22 mouse cellular contexts compared by ENCODE assay signal in the genomic region with DNA sequence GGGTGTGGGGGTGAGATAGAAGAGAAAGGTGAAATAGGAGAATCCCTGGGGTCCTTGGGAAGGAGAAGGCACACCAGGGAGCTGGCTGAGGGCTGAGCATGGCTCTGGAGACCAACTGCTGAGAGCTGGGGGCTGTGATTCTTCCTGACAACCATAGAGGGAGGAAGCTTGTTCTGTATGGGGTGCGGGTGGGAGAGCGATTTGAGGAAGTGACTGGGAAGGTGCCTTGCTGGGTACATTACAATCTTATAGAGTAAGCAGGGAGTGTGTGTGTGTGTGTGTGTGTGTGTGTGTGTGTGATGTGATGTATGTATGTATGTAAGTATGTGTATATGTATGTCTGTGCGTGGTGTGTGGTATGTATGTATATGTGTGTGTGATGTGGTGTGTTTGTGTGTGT. TPM values are rescaled to one million over a fixed set of nuclear protein-coding genes. Genes with fewer than 3 reads are reported as not detected.
DNase-seq lines count a peak whose midpoint lies in the region; ATAC-seq and TF ChIP-seq lines count a peak whose summit lies in the region.
"Had no signal": no experiment of that assay in that cellular context is flagged by ENCODE, and none has a peak within 500 bp of the region (broad histone marks: within the 10 kb centered on the region; RNA-seq: fewer than 3 reads in every experiment).

No protein-coding gene starts in this region.

- TF ChIP-seq EP300 in CH12.LX (IDR thresholded peaks at IDR 0.05; ENCODE audit: low read length), result no peak

- H3K4me3 ChIP-seq in heart, embryonic 10.5 days, result no peak overlapping the region
- H3K4me3 ChIP-seq in lung, embryonic 14.5 days (ENCODE audit: low read depth, low read length), result no peak overlapping the region
- H3K4me3 ChIP-seq in CH12.LX (replicated peaks in 1 of 3; ENCODE audit: low read depth in 2 of 3, low read length in 2 of 3, poor library complexity in 1 of 3), result peak overlapping the region in 1 of 3 experiments; percentile 50
- H3K4me3 ChIP-seq in midbrain, embryonic 15.5 days, result no peak overlapping the region
- H3K4me3 ChIP-seq: kidney, embryonic 15.5 days; neural tube, embryonic 13.5 days; stomach, embryonic 15.5 days had no signal

- no peak overlapping the region for H3K4me2 ChIP-seq in lung, embryonic 14.5 days
- H3K4me2 ChIP-seq in CH12.LX (ENCODE audit: insufficient read depth, low read depth, poor library complexity, severe bottlenecking), result no peak overlapping the region
- H3K4me2 ChIP-seq in midbrain, embryonic 15.5 days, result no peak overlapping the region
- H3K4me2 ChIP-seq: kidney, embryonic 15.5 days; midbrain, embryonic 11.5 days; neural tube, embryonic 13.5 days; stomach, embryonic 15.5 days had no signal

- no peak for TF ChIP-seq POLR2A in CH12.LX (IDR thresholded peaks at IDR 0.05; ENCODE audit: low read depth, low read length)

- intact Hi-C loops in heart, postnatal 25 days (cut with DNase I), result no loop called here

- dilution Hi-C loops in CH12.LX (cut with MboI; ENCODE audit: extremely low pct_ligation_motif_present, extremely low pct_unique_long_range_greater_than_20kb, low sequenced_read_pairs), result no loop called here

- no peak for TF ChIP-seq CTCF in lung, embryonic 14.5 days (IDR thresholded peaks at IDR 0.05; ENCODE audit: low read depth)
- TF ChIP-seq CTCF in CH12.LX (conservative IDR thresholded peaks at IDR 0.05 in 1 of 2, IDR thresholded peaks at IDR 0.05 in 1 of 2; ENCODE audit: low read depth in 2 of 2, low read length in 2 of 2), result no peak

- H3K9ac ChIP-seq in lung, embryonic 14.5 days, result no peak overlapping the region
- H3K9ac ChIP-seq in CH12.LX (ENCODE audit: insufficient read depth, low read depth), result no peak overlapping the region
- H3K9ac ChIP-seq in midbrain, embryonic 15.5 days, result no peak overlapping the region
- H3K9ac ChIP-seq: kidney, embryonic 15.5 days; neural tube, embryonic 13.5 days; stomach, embryonic 15.5 days had no signal

- H3K4me1 ChIP-seq in heart, embryonic 10.5 days, result peaks cover 14% of the 10 kb centered on the region
- no peaks in the 10 kb centered on the region for H3K4me1 ChIP-seq in lung, embryonic 14.5 days (ENCODE audit: insufficient read depth)
- peaks cover 40 to 96% of the 10 kb centered on the region in 2 experiments for H3K4me1 ChIP-seq in CH12.LX (ENCODE audit: control insufficient read depth in 1 of 2, insufficient read depth in 2 of 2)
- H3K4me1 ChIP-seq in midbrain, embryonic 15.5 days, result peaks cover 12% of the 10 kb centered on the region
- H3K4me1 ChIP-seq: kidney, embryonic 15.5 days; stomach, embryonic 15.5 days had no signal

- H3K79me2 ChIP-seq in CH12.LX (replicated peaks; ENCODE audit: control insufficient read depth, extremely low read depth, insufficient read depth, poor library complexity, severe bottlenecking), result peaks cover 95% of the 10 kb centered on the region

- H3K9me3 ChIP-seq in heart, embryonic 10.5 days, result no peaks in the 10 kb centered on the region
- no peaks in the 10 kb centered on the region for H3K9me3 ChIP-seq in lung, embryonic 14.5 days (ENCODE audit: low read depth, low read length)
- H3K9me3 ChIP-seq in CH12.LX (replicated peaks; ENCODE audit: low read length), result no peaks in the 10 kb centered on the region
- no peaks in the 10 kb centered on the region for H3K9me3 ChIP-seq in midbrain, embryonic 15.5 days
- H3K9me3 ChIP-seq: kidney, embryonic 15.5 days; neural tube, embryonic 13.5 days; stomach, embryonic 15.5 days had no signal

- H3K27me3 ChIP-seq in heart, embryonic 10.5 days (ENCODE audit: insufficient read depth, poor library complexity, severe bottlenecking), result no peaks in the 10 kb centered on the region
- H3K27me3 ChIP-seq in lung, embryonic 14.5 days (ENCODE audit: insufficient read depth, low read length), result no peaks in the 10 kb centered on the region
- no peaks in the 10 kb centered on the region for H3K27me3 ChIP-seq in CH12.LX (replicated peaks)
- H3K27me3 ChIP-seq in midbrain, embryonic 15.5 days (replicated peaks), result no peaks in the 10 kb centered on the region
- H3K27me3 ChIP-seq: kidney, embryonic 15.5 days; neural tube, embryonic 13.5 days; stomach, embryonic 15.5 days had no signal

- no peak for DNase-seq in heart, embryonic 10.5 days (ENCODE audit: low spot score)
- DNase-seq in heart, postnatal 25 days (ENCODE audit: low spot score), result no peak
- DNase-seq in lung, embryonic 14.5 days, result no peak
- no peak for DNase-seq in lung, postnatal 14 days
- no peak for DNase-seq in CH12.LX (ENCODE audit: extremely low read depth)
- no peak for DNase-seq in gastrocnemius, adult 18-20 months (ENCODE audit: low spot score)
- DNase-seq: adrenal gland, adult 2 months; cerebellum, adult 9-10 months; gastrocnemius, postnatal 25 days; heart, postnatal 36 days; kidney, postnatal 4 days; liver; lung, adult 18-20 months; lung, postnatal 4 days had no signal

- H3K27ac ChIP-seq in heart, embryonic 10.5 days, result 0 out of 2 replicates have a peak overlapping the region, but pooled peaks have one; percentile 29
- peak overlapping the region; percentile 30; the same call in 1 of the 2 replicates for H3K27ac ChIP-seq in lung, embryonic 14.5 days (ENCODE audit: low read depth)
- peak overlapping the region; percentile 54 for H3K27ac ChIP-seq in CH12.LX (ENCODE audit: insufficient read depth, low read depth)
- no peak overlapping the region for H3K27ac ChIP-seq in midbrain, embryonic 15.5 days
- H3K27ac ChIP-seq: hindbrain, postnatal 0 days; kidney, embryonic 15.5 days; stomach, embryonic 15.5 days had no signal

- TF ChIP-seq RAD21 in CH12.LX (IDR thresholded peaks at IDR 0.05; ENCODE audit: low read depth, low read length), result no peak

- no peak for ATAC-seq in lung, embryonic 14.5 days (ENCODE audit: insufficient read depth)
- ATAC-seq in monocyte, adult 5-6 weeks (replicated peaks; ENCODE audit: insufficient number of reproducible peaks, low FRiP score, low TSS enrichment, poor library complexity, severe bottlenecking), result 0 out of 2 replicates have a peak, but pooled peaks have one; percentile 15
- no peak for ATAC-seq in midbrain, embryonic 15.5 days (replicated peaks)
- ATAC-seq: hindbrain, postnatal 0 days; intestine, postnatal 0 days had no signal

- 77% methylated on average over 3 of the region's 3 CpGs for WGBS in heart, embryonic 10.5 days
- 78% methylated on average over 3 of the region's 3 CpGs for WGBS in lung, embryonic 14.5 days
- WGBS in midbrain, embryonic 15.5 days, result 90% methylated on average over 3 of the region's 3 CpGs

- in situ Hi-C loops in CH12.LX (cut with MboI; ENCODE audit: low pct_ligation_motif_present, low pct_unique_long_range_greater_than_20kb, low sequenced_read_pairs), result no loop called here

- H3K36me3 ChIP-seq in heart, embryonic 10.5 days, result no peaks in the 10 kb centered on the region
- no peaks in the 10 kb centered on the region for H3K36me3 ChIP-seq in lung, embryonic 14.5 days (ENCODE audit: insufficient read depth)
- H3K36me3 ChIP-seq in CH12.LX (replicated peaks in 1 of 2; ENCODE audit: control insufficient read depth in 1 of 2, insufficient read depth in 1 of 2, low read length in 1 of 2), result peaks cover 35 to 78% of the 10 kb centered on the region in 2 experiments
- no peaks in the 10 kb centered on the region for H3K36me3 ChIP-seq in midbrain, embryonic 15.5 days (replicated peaks)
- H3K36me3 ChIP-seq: kidney, embryonic 15.5 days; neural tube, embryonic 13.5 days; stomach, embryonic 15.5 days had no signal

TF ChIP-seq in CH12.LX, 34 proteins besides CTCF, POLR2A, EP300 and RAD21:
- TF ChIP-seq ZKSCAN1 (IDR thresholded peaks at IDR 0.05; ENCODE audit: borderline replicate concordance, low read depth, low read length) (no peak), TCF12 (IDR thresholded peaks at IDR 0.05; ENCODE audit: low read depth, low read length) (no peak)
TF ChIP-seq in CH12.LX: peak in this region for 0.

RNA-seq across cellular contexts. Expression of a gene that starts 58.9 kb away (rescaled TPM):
- 13.3 and 14.3 TPM in 2 replicates for polyA plus RNA-seq in heart, embryonic 10.5 days (2016; fragmentation: Nextera tagmentation; extraction: Ambion mirVana)
- total RNA-seq in heart, postnatal 25 days (2021), result 1 to 10 TPM; 3.2 to 3.7 TPM
- 7.5 and 9.7 TPM in 2 replicates for polyA plus RNA-seq in lung, embryonic 14.5 days (2014; fragmentation: Nextera tagmentation; extraction: Ambion mirVana)
- 270 and 337 TPM in 2 replicates for total RNA-seq in CH12.LX (2012; rRNA removed)
- total RNA-seq in CH12.LX (2014; rRNA removed), result 289 and 323 TPM in 2 replicates
- polyA plus RNA-seq in CH12.LX (2012; ENCODE audit: insufficient read length, low read depth), result 381 and 463 TPM in 2 replicates
- total RNA-seq in monocyte, adult 5-6 weeks (2017), result 197 to 314 TPM (median 249 TPM) in 3 replicates
- 107 and 117 TPM in 2 replicates for polyA plus RNA-seq in midbrain, embryonic 15.5 days (2015; fragmentation: Nextera tagmentation; extraction: Ambion mirVana)
- under 1 TPM; 0.73 to 0.85 TPM for total RNA-seq in gastrocnemius, adult 18-20 months (2021)

Comparison
In these comparisons a context has a peak if more than half of its experiments do, and no peak if none do; other contexts are left out.
1. RNA of a gene that starts 58.9 kb away (total RNA-seq): 270 to 337 TPM in CH12.LX and 197 to 314 TPM in monocyte, adult 5-6 weeks; 3.2 to 3.7 TPM in heart, postnatal 25 days and 0.73 to 0.85 TPM in gastrocnemius, adult 18-20 months; every median in the first group is over 10 times any median in the second.